In genomic region chr6:18934362-18934761, GRCm38 (mm10) we compare ENCODE assay signal across 17 mouse cellular contexts.
A peak's percentile ranks its signal among the peaks of the same experiment; 100 is the strongest.
DNase-seq lines count a peak whose midpoint lies in the region; ATAC-seq and TF ChIP-seq lines count a peak whose summit lies in the region.
"Had no signal": no experiment of that assay in that cellular context is flagged by ENCODE, and none has a peak within 500 bp of the region (broad histone marks: within the 10 kb centered on the region; RNA-seq: fewer than 3 reads in every experiment).

No protein-coding gene starts in this region.

- H3K4me3 ChIP-seq in kidney, embryonic 16.5 days (ENCODE audit: low read length), result no peak overlapping the region
- no peak overlapping the region for H3K4me3 ChIP-seq in midbrain, embryonic 13.5 days (replicated peaks)
- H3K4me3 ChIP-seq in midbrain, postnatal 0 days (ENCODE audit: low read depth, low read length), result no peak overlapping the region
- no peak overlapping the region for H3K4me3 ChIP-seq in limb, embryonic 14.5 days (replicated peaks; ENCODE audit: low read length)
- H3K4me3 ChIP-seq: forebrain, embryonic 12.5 days; heart, embryonic 13.5 days; hindbrain, embryonic 15.5 days had no signal

- H3K9me3 ChIP-seq in kidney, embryonic 16.5 days (ENCODE audit: low read length), result no peaks in the 10 kb centered on the region
- H3K9me3 ChIP-seq in midbrain, embryonic 13.5 days, result no peaks in the 10 kb centered on the region
- no peaks in the 10 kb centered on the region for H3K9me3 ChIP-seq in midbrain, postnatal 0 days (ENCODE audit: low read length)
- H3K9me3 ChIP-seq in limb, embryonic 14.5 days (ENCODE audit: control insufficient read depth, low read length), result no peaks in the 10 kb centered on the region
- H3K9me3 ChIP-seq: forebrain, embryonic 12.5 days; heart, embryonic 13.5 days; hindbrain, embryonic 15.5 days had no signal

- peak; percentile 71; the same call in 1 of the 2 replicates for ATAC-seq in kidney, embryonic 16.5 days (ENCODE audit: low FRiP score, low TSS enrichment)
- ATAC-seq in midbrain, embryonic 13.5 days, result peak; percentile 65; the same call in 1 of the 2 replicates
- ATAC-seq in midbrain, postnatal 0 days (ENCODE audit: low FRiP score), result no peak
- ATAC-seq in limb, embryonic 14.5 days (ENCODE audit: low FRiP score, low read depth), result no peak
- ATAC-seq: intestine, postnatal 0 days had no signal

- no peak for TF ChIP-seq POLR2A in limb, embryonic 14.5 days (IDR thresholded peaks at IDR 0.05; ENCODE audit: borderline replicate concordance, extremely low read depth, insufficient read depth, insufficient read length)

- peak overlapping the region; percentile 2; the same call in 1 of the 2 replicates for H3K4me2 ChIP-seq in kidney, embryonic 16.5 days (replicated peaks; ENCODE audit: low read depth, low read length)
- H3K4me2 ChIP-seq in midbrain, embryonic 13.5 days (replicated peaks), result no peak overlapping the region
- no peak overlapping the region for H3K4me2 ChIP-seq in midbrain, postnatal 0 days (ENCODE audit: low read depth, low read length, poor library complexity, severe bottlenecking)
- 0 out of 2 replicates have a peak overlapping the region, but pooled peaks have one; percentile 1 for H3K4me2 ChIP-seq in limb, embryonic 14.5 days (replicated peaks; ENCODE audit: low read depth, low read length, severe bottlenecking)
- H3K4me2 ChIP-seq: forebrain, embryonic 12.5 days; heart, embryonic 13.5 days; hindbrain, embryonic 15.5 days; liver, embryonic 11.5 days had no signal

- DNase-seq in kidney, adult 18-20 months, result no peak
- DNase-seq in midbrain, postnatal 0 days (ENCODE audit: low spot score), result no peak
- DNase-seq in adrenal gland, postnatal 36 days, result peak; percentile 48 to 57
- DNase-seq in limb, embryonic 14.5 days (ENCODE audit: low spot score), result peak; percentile 22
- DNase-seq in gastrocnemius, postnatal 10 days, result no peak
- DNase-seq: cerebellum, adult 9-10 months; heart, postnatal 36 days; lung, adult 2 months; lung, postnatal 36 days; thymus, postnatal 14 days had no signal

- no peaks in the 10 kb centered on the region for H3K4me1 ChIP-seq in kidney, embryonic 16.5 days (ENCODE audit: insufficient read depth, low read length)
- H3K4me1 ChIP-seq in midbrain, embryonic 13.5 days (replicated peaks), result no peaks in the 10 kb centered on the region
- H3K4me1 ChIP-seq in midbrain, postnatal 0 days (ENCODE audit: insufficient read depth, low read length), result no peaks in the 10 kb centered on the region
- H3K4me1 ChIP-seq in limb, embryonic 14.5 days (ENCODE audit: control insufficient read depth, insufficient read depth, low read length), result no peaks in the 10 kb centered on the region
- H3K4me1 ChIP-seq: forebrain, embryonic 12.5 days; heart, embryonic 13.5 days; hindbrain, embryonic 15.5 days had no signal

- 24% methylated on average over 7 of the region's 7 CpGs for WGBS in kidney, embryonic 16.5 days
- WGBS in midbrain, embryonic 13.5 days, result 71% methylated on average over 7 of the region's 7 CpGs
- whole genome bisulfite sequencing in midbrain, postnatal 0 days, result 57% methylated on average over 7 of the region's 7 CpGs
- whole genome bisulfite sequencing in limb, embryonic 14.5 days, result 13% methylated on average over 7 of the region's 7 CpGs

- no peak overlapping the region for H3K9ac ChIP-seq in kidney, embryonic 16.5 days (replicated peaks; ENCODE audit: low read length)
- H3K9ac ChIP-seq in midbrain, embryonic 13.5 days (replicated peaks), result no peak overlapping the region
- H3K9ac ChIP-seq in midbrain, postnatal 0 days (replicated peaks; ENCODE audit: low read length, poor library complexity, severe bottlenecking), result no peak overlapping the region
- H3K9ac ChIP-seq in limb, embryonic 14.5 days (ENCODE audit: low read depth, low read length, severe bottlenecking), result no peak overlapping the region
- H3K9ac ChIP-seq: forebrain, embryonic 12.5 days; heart, embryonic 13.5 days; hindbrain, embryonic 15.5 days had no signal

- no peak overlapping the region for H3K27ac ChIP-seq in kidney, embryonic 16.5 days (ENCODE audit: low read length)
- no peak overlapping the region for H3K27ac ChIP-seq in midbrain, embryonic 13.5 days
- H3K27ac ChIP-seq in midbrain, postnatal 0 days (ENCODE audit: low read depth, low read length), result no peak overlapping the region
- no peak overlapping the region for H3K27ac ChIP-seq in limb, embryonic 14.5 days (replicated peaks; ENCODE audit: low read depth, low read length)
- H3K27ac ChIP-seq: forebrain, embryonic 12.5 days; heart, embryonic 13.5 days; hindbrain, embryonic 15.5 days had no signal

- H3K36me3 ChIP-seq in kidney, embryonic 16.5 days (ENCODE audit: insufficient read depth, low read length), result no peaks in the 10 kb centered on the region
- no peaks in the 10 kb centered on the region for H3K36me3 ChIP-seq in midbrain, embryonic 13.5 days
- H3K36me3 ChIP-seq in midbrain, postnatal 0 days (ENCODE audit: insufficient read depth, low read length), result no peaks in the 10 kb centered on the region
- no peaks in the 10 kb centered on the region for H3K36me3 ChIP-seq in limb, embryonic 14.5 days (ENCODE audit: control insufficient read depth, insufficient read depth, low read length)
- H3K36me3 ChIP-seq: forebrain, embryonic 12.5 days; heart, embryonic 13.5 days; hindbrain, embryonic 15.5 days had no signal

- no peaks in the 10 kb centered on the region for H3K27me3 ChIP-seq in kidney, embryonic 16.5 days (ENCODE audit: insufficient read depth, low read length)
- H3K27me3 ChIP-seq in midbrain, embryonic 13.5 days, result no peaks in the 10 kb centered on the region
- no peaks in the 10 kb centered on the region for H3K27me3 ChIP-seq in midbrain, postnatal 0 days (ENCODE audit: insufficient read depth, low read length)
- H3K27me3 ChIP-seq in limb, embryonic 14.5 days (ENCODE audit: control insufficient read depth, insufficient read depth, low read length), result no peaks in the 10 kb centered on the region
- H3K27me3 ChIP-seq: forebrain, embryonic 12.5 days; heart, embryonic 13.5 days; hindbrain, embryonic 15.5 days had no signal

- TF ChIP-seq CTCF in midbrain, postnatal 0 days (IDR thresholded peaks at IDR 0.05), result no peak

Comparison
In these comparisons a context has a peak if more than half of its experiments do, and no peak if none do; other contexts are left out.
1. ATAC-seq: peak in kidney, embryonic 16.5 days (single experiment) and midbrain, embryonic 13.5 days (single experiment); none in midbrain, postnatal 0 days (single experiment) and limb, embryonic 14.5 days (single experiment).
2. H3K4me2 ChIP-seq: peak in kidney, embryonic 16.5 days (single experiment) and limb, embryonic 14.5 days (single experiment); none in midbrain, embryonic 13.5 days (single experiment) and midbrain, postnatal 0 days (single experiment).
3. DNase-seq: peak in adrenal gland, postnatal 36 days (2 of 2) and limb, embryonic 14.5 days (single experiment); none in kidney, adult 18-20 months (single experiment), midbrain, postnatal 0 days (single experiment) and gastrocnemius, postnatal 10 days (single experiment).